In the genomic region with DNA sequence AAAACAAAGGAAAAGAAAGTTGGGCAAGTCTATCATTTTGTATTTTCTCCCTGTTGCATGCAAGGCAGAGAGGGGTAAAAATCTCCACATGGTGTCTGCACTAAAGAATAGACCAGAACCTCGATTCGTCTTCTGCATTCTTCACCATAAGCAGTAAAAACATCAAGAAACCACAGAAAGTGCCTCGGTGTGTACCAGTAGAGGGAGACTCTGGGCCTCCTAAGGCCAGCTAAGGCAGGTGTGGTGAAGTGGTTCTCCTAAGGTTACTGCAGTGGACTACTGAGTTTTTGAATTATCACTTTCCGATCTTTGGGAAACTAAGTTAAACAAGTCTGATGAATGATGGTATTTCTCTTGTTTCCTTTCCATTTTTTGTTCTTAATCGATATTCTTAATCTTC, we compare ENCODE assay signal across 20 mouse cellular contexts.
DNase-seq lines count a peak whose midpoint lies in the region; ATAC-seq and TF ChIP-seq lines count a peak whose summit lies in the region.
"Had no signal": no experiment of that assay in that cellular context is flagged by ENCODE, and none has a peak within 500 bp of the region (broad histone marks: within the 10 kb centered on the region; RNA-seq: fewer than 3 reads in every experiment).

No protein-coding gene starts in this region.

- no peak overlapping the region for H3K27ac ChIP-seq in forebrain, postnatal 0 days (ENCODE audit: low read depth, low read length)
- H3K27ac ChIP-seq in forebrain, embryonic 10.5 days = no peak overlapping the region
- H3K27ac ChIP-seq in liver, embryonic 14.5 days = no peak overlapping the region
- H3K27ac ChIP-seq: neural tube, embryonic 12.5 days had no signal

- no peaks in the 10 kb centered on the region for H3K36me3 ChIP-seq in forebrain, postnatal 0 days (ENCODE audit: insufficient read depth)
- H3K36me3 ChIP-seq in forebrain, embryonic 10.5 days (replicated peaks) = no peaks in the 10 kb centered on the region
- H3K36me3 ChIP-seq in liver, embryonic 14.5 days (replicated peaks; ENCODE audit: control insufficient read depth, insufficient read depth, low read depth) = no peaks in the 10 kb centered on the region
- H3K36me3 ChIP-seq: neural tube, embryonic 12.5 days had no signal

- H3K9me3 ChIP-seq in forebrain, postnatal 0 days (ENCODE audit: low read length) = no peaks in the 10 kb centered on the region
- no peaks in the 10 kb centered on the region for H3K9me3 ChIP-seq in forebrain, embryonic 10.5 days
- no peaks in the 10 kb centered on the region for H3K9me3 ChIP-seq in liver, embryonic 14.5 days (ENCODE audit: control insufficient read depth, low read length)
- H3K9me3 ChIP-seq: G1E; neural tube, embryonic 12.5 days had no signal

- H3K4me1 ChIP-seq in forebrain, postnatal 0 days (ENCODE audit: insufficient read depth) = no peaks in the 10 kb centered on the region
- no peaks in the 10 kb centered on the region for H3K4me1 ChIP-seq in forebrain, embryonic 10.5 days
- H3K4me1 ChIP-seq in liver, embryonic 14.5 days (replicated peaks; ENCODE audit: control insufficient read depth in 2 of 2, insufficient read depth in 2 of 2, low read length in 1 of 2) = no peaks in the 10 kb centered on the region
- H3K4me1 ChIP-seq: neural tube, embryonic 12.5 days had no signal

- no peak for DNase-seq in forebrain, postnatal 0 days
- DNase-seq in forebrain, embryonic 10.5 days (ENCODE audit: extremely low spot score, low spot score) = no peak
- DNase-seq in liver, embryonic 14.5 days (ENCODE audit: low read depth in 3 of 3, low spot score in 3 of 3) = no peak
- DNase-seq in liver = no peak
- DNase-seq in thymus, postnatal 14 days = peak; percentile 26
- DNase-seq in thymus, postnatal 36 days = no peak
- no peak for DNase-seq in frontal cortex, postnatal 36 days (ENCODE audit: low spot score in 2 of 2)
- no peak for DNase-seq in B cell, adult 2 months
- DNase-seq: adrenal gland, adult 8-10 months; cerebellum, postnatal 14 days; gastrocnemius, postnatal 36 days; heart, postnatal 36 days; kidney, postnatal 10 days; right cerebral cortex, postnatal 14 days; thymus, adult 18-20 months had no signal

- ATAC-seq in forebrain, postnatal 0 days = no peak
- no peak for ATAC-seq in liver, embryonic 14.5 days (ENCODE audit: insufficient read depth)
- ATAC-seq: inflammation-experienced regulatory T-cells, adult 6 months; midbrain, embryonic 16.5 days had no signal

- WGBS in forebrain, postnatal 0 days = 65% methylated on average over 5 of the region's 5 CpGs
- WGBS in forebrain, embryonic 10.5 days = 73% methylated on average over 5 of the region's 5 CpGs
- WGBS in liver, embryonic 14.5 days (ENCODE audit: insufficient replicate concordance) = 50% methylated on average over 5 of the region's 5 CpGs

- H3K9ac ChIP-seq in forebrain, postnatal 0 days = no peak overlapping the region
- H3K9ac ChIP-seq in liver, embryonic 14.5 days (replicated peaks) = no peak overlapping the region
- H3K9ac ChIP-seq: neural tube, embryonic 12.5 days had no signal

- no peak overlapping the region for H3K4me2 ChIP-seq in forebrain, postnatal 0 days (ENCODE audit: low read depth)
- H3K4me2 ChIP-seq in liver, embryonic 14.5 days (ENCODE audit: low read depth) = no peak overlapping the region
- H3K4me2 ChIP-seq: heart, embryonic 11.5 days; neural tube, embryonic 12.5 days had no signal

- H3K4me3 ChIP-seq in forebrain, postnatal 0 days (ENCODE audit: low read depth, low read length) = no peak overlapping the region
- H3K4me3 ChIP-seq in forebrain, embryonic 10.5 days = no peak overlapping the region
- no peak overlapping the region for H3K4me3 ChIP-seq in liver, embryonic 14.5 days (ENCODE audit: insufficient read depth in 1 of 2, low read depth in 2 of 2, low read length in 2 of 2)
- H3K4me3 ChIP-seq: neural tube, embryonic 12.5 days had no signal

- TF ChIP-seq CTCF in forebrain, postnatal 0 days (IDR thresholded peaks at IDR 0.05; ENCODE audit: low read depth) = 0 out of 2 replicates have a peak, but pooled peaks have one; percentile 20
- 0 out of 2 replicates have a peak, but pooled peaks have one; percentile 6 for TF ChIP-seq CTCF in liver, embryonic 14.5 days (IDR thresholded peaks at IDR 0.05; ENCODE audit: low read depth)

- TF ChIP-seq EP300 in liver, embryonic 14.5 days (IDR thresholded peaks at IDR 0.05; ENCODE audit: low read depth) = no peak

- no peaks in the 10 kb centered on the region for H3K27me3 ChIP-seq in forebrain, postnatal 0 days (ENCODE audit: insufficient read depth, low read length)
- no peaks in the 10 kb centered on the region for H3K27me3 ChIP-seq in forebrain, embryonic 10.5 days (ENCODE audit: poor library complexity, severe bottlenecking)
- no peaks in the 10 kb centered on the region for H3K27me3 ChIP-seq in liver, embryonic 14.5 days (ENCODE audit: control insufficient read depth, insufficient read depth, low read length)
- H3K27me3 ChIP-seq: neural tube, embryonic 12.5 days had no signal
